Comparison of ENCODE assay signal across 12 mouse cellular contexts in the genomic region with DNA sequence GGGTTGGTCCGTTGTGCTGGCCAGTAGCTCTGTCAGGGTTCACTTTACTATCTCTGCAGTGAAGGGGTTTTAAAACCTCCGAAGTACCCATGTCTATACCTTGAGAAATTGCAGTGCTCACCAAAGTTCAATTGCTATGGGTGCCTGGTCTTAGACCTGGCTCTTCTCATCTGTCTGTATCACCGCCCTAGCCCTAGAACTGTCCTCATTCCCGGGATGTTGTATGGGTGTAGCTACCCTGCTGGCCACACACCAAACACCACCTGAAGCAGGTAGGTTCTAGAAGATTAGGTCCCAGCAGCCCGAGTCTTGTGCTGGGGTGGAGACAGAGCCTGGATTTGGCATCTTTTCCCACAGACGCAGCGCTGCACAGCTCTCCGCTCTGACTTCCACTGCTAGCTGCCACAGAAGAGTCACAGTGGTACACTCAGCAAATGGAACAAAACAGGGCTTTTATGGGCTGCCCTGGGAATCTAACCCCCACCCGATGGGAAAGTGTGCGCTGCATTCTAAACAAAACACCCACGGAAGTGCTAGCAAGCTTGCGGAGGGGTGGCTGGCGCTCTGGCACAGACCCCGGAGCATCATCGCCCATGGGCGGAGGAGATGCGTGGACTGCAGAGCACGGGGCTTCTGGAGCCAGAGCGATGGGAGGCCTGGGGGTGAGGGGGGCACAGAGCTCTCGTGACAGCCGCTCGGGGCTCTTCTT. TPM values are rescaled to one million over a fixed set of nuclear protein-coding genes. Genes with fewer than 3 reads are reported as not detected.
DNase-seq lines count a peak whose midpoint lies in the region; ATAC-seq lines count a peak whose summit lies in the region.
"Had no signal": no experiment of that assay in that cellular context is flagged by ENCODE, and none has a peak within 500 bp of the region (broad histone marks: within the 10 kb centered on the region; RNA-seq: fewer than 3 reads in every experiment).

No protein-coding gene starts in this region.

- H3K9me3 ChIP-seq in forebrain, embryonic 10.5 days = no peaks in the 10 kb centered on the region
- no peaks in the 10 kb centered on the region; the same call in 1 of the 2 replicates for H3K9me3 ChIP-seq in forebrain, embryonic 11.5 days (ENCODE audit: control insufficient read depth, low read length)
- H3K9me3 ChIP-seq in hindbrain, embryonic 12.5 days (replicated peaks) = peaks cover 9% of the 10 kb centered on the region; the same call in 1 of the 2 replicates
- H3K9me3 ChIP-seq: embryonic facial prominence, embryonic 15.5 days had no signal

- DNase-seq in forebrain, embryonic 10.5 days (ENCODE audit: extremely low spot score, low spot score) = no peak
- DNase-seq in forebrain, embryonic 11.5 days (ENCODE audit: low spot score) = no peak
- DNase-seq in left cerebral cortex, postnatal 10 days (ENCODE audit: extremely low spot score in 1 of 2, low spot score in 2 of 2) = peak; percentile 35 to 57
- DNase-seq in right cerebral cortex, postnatal 10 days (ENCODE audit: low spot score in 2 of 2) = peak; percentile 70 to 71
- DNase-seq in testis, postnatal 10 days (ENCODE audit: low spot score) = no peak
- DNase-seq in heart, adult 8-10 months (ENCODE audit: low spot score) = no peak
- DNase-seq in heart, postnatal 4 days = no peak
- DNase-seq: heart, adult 18-20 months; kidney, postnatal 25 days had no signal

- H3K4me2 ChIP-seq in forebrain, embryonic 11.5 days (ENCODE audit: low read depth, low read length, severe bottlenecking) = no peak overlapping the region
- H3K4me2 ChIP-seq in hindbrain, embryonic 12.5 days (replicated peaks) = no peak overlapping the region
- H3K4me2 ChIP-seq: embryonic facial prominence, embryonic 15.5 days; liver, embryonic 15.5 days had no signal

- H3K27ac ChIP-seq in forebrain, embryonic 10.5 days = 0 out of 2 replicates have a peak overlapping the region, but pooled peaks have one; percentile 17
- no peak overlapping the region for H3K27ac ChIP-seq in forebrain, embryonic 11.5 days (ENCODE audit: low read depth, low read length)
- H3K27ac ChIP-seq in hindbrain, embryonic 12.5 days = no peak overlapping the region
- H3K27ac ChIP-seq: embryonic facial prominence, embryonic 15.5 days; liver, embryonic 15.5 days had no signal

- H3K4me3 ChIP-seq in forebrain, embryonic 10.5 days = no peak overlapping the region
- no peak overlapping the region for H3K4me3 ChIP-seq in forebrain, embryonic 11.5 days (ENCODE audit: low read depth, low read length)
- no peak overlapping the region for H3K4me3 ChIP-seq in hindbrain, embryonic 12.5 days
- H3K4me3 ChIP-seq: embryonic facial prominence, embryonic 15.5 days; liver, embryonic 15.5 days had no signal

- H3K9ac ChIP-seq in forebrain, embryonic 11.5 days (ENCODE audit: low read length) = no peak overlapping the region
- H3K9ac ChIP-seq in hindbrain, embryonic 12.5 days = no peak overlapping the region
- H3K9ac ChIP-seq: embryonic facial prominence, embryonic 15.5 days; liver, embryonic 15.5 days had no signal

- H3K36me3 ChIP-seq in forebrain, embryonic 10.5 days (replicated peaks) = no peaks in the 10 kb centered on the region
- H3K36me3 ChIP-seq in forebrain, embryonic 11.5 days (ENCODE audit: control insufficient read depth, insufficient read depth, low read length) = no peaks in the 10 kb centered on the region
- H3K36me3 ChIP-seq in hindbrain, embryonic 12.5 days = no peaks in the 10 kb centered on the region
- H3K36me3 ChIP-seq: embryonic facial prominence, embryonic 15.5 days; liver, embryonic 15.5 days had no signal

- peaks cover 30% of the 10 kb centered on the region for H3K4me1 ChIP-seq in forebrain, embryonic 10.5 days
- H3K4me1 ChIP-seq in forebrain, embryonic 11.5 days (replicated peaks; ENCODE audit: control insufficient read depth, insufficient read depth, low read length) = no peaks in the 10 kb centered on the region; the same call in 1 of the 2 replicates
- H3K4me1 ChIP-seq in hindbrain, embryonic 12.5 days = peaks cover 23% of the 10 kb centered on the region

- H3K27me3 ChIP-seq in forebrain, embryonic 10.5 days (ENCODE audit: poor library complexity, severe bottlenecking) = no peaks in the 10 kb centered on the region
- H3K27me3 ChIP-seq in forebrain, embryonic 11.5 days (ENCODE audit: control insufficient read depth, insufficient read depth, low read length) = no peaks in the 10 kb centered on the region
- H3K27me3 ChIP-seq in hindbrain, embryonic 12.5 days = no peaks in the 10 kb centered on the region
- H3K27me3 ChIP-seq: embryonic facial prominence, embryonic 15.5 days; liver, embryonic 15.5 days had no signal

- intact Hi-C loops in left cerebral cortex, postnatal 10 days (cut with DNase I) = no loop called here

- no peak for ATAC-seq in forebrain, embryonic 11.5 days (replicated peaks; ENCODE audit: low FRiP score)
- peak; percentile 43; the same call in 1 of the 2 replicates for ATAC-seq in hindbrain, embryonic 12.5 days (ENCODE audit: low FRiP score)

- WGBS in forebrain, embryonic 10.5 days = 89% methylated on average over 22 of the region's 22 CpGs
- WGBS in forebrain, embryonic 11.5 days = 86% methylated on average over 22 of the region's 22 CpGs
- 77% methylated on average over 22 of the region's 22 CpGs for WGBS in hindbrain, embryonic 12.5 days

RNA-seq across cellular contexts. Expression of a gene that starts 21.2 kb away (rescaled TPM):
- 6.7 and 7.9 TPM in 2 replicates for polyA plus RNA-seq in forebrain, embryonic 10.5 days (2016; fragmentation: Nextera tagmentation; extraction: Ambion mirVana)
- 10.1 and 11.8 TPM in 2 replicates for polyA plus RNA-seq in forebrain, embryonic 11.5 days (2014; fragmentation: Nextera tagmentation; extraction: Ambion mirVana)
- 15.3 and 17.5 TPM in 2 replicates for polyA plus RNA-seq in hindbrain, embryonic 12.5 days (2016; fragmentation: Nextera tagmentation; extraction: Ambion mirVana)
- 10 to 100 TPM; 26.4 to 33.2 TPM for total RNA-seq in left cerebral cortex, postnatal 10 days (2021)
- 1 to 10 TPM; 3.7 to 6.9 (median 6.5) TPM for total RNA-seq in heart, adult 8-10 months (2022)
- total RNA-seq in heart, postnatal 4 days (2021) = 1 to 10 TPM; 5.3 to 7.8 TPM

Comparison
In these comparisons a context has a peak if more than half of its experiments do, and no peak if none do; other contexts are left out.
1. DNase-seq: peak in left cerebral cortex, postnatal 10 days (2 of 2) and right cerebral cortex, postnatal 10 days (2 of 2); none in forebrain, embryonic 10.5 days (single experiment), forebrain, embryonic 11.5 days (single experiment), testis, postnatal 10 days (single experiment), heart, adult 8-10 months (single experiment) and heart, postnatal 4 days (single experiment).